Mouse (Mus musculus) v-Abl transformed pro-B cells (cell line): ENCODE data around the gene Lyrm9.
"Not testable (repeated sequence)": the region's sequence is repeated elsewhere in the genome, so short reads cannot be mapped to it uniquely, and the experiment has no call there.

Source experiments
- in situ Hi-C, 2 experiments: fragments of 400-800 bp; cut with MboI; formaldehyde crosslinking; loops; one replicate each; pipeline ENCODE4 v1.15.1; 2025; ENCODE audit not compliant: unreplicated experiment in 2 of 2

The Lyrm9 gene

GRCm38 (mm10) chr11:78846620-78847019 is 20.2 kb downstream of the Lyrm9 start:
- in situ Hi-C loops, result loop anchor here (5.0 to 25.0 kb wide), 6 partner anchors 359 to 828 kb away; partner anchors contain the start of genes Gm9964 (in 1 of the 2), Rab11fip4 (in 1 of the 2), Sarm1 (in 1 of the 2) and Vtn (in 1 of the 2)

- in situ Hi-C loops, result loop anchor here (5.0 to 25.0 kb wide), 6 partner anchors 361 to 827 kb away; partner anchors contain the start of genes Gm9964 (in 1 of the 2), Rab11fip4 (in 1 of the 2), Sarm1 (in 1 of the 2) and Vtn (in 1 of the 2)
Observed at GRCm38 (mm10) chr11:78847884-78848848, 21.8 kb downstream of the Lyrm9 start.

GRCm38 (mm10) chr11:78849859-78850258 is 23.5 kb downstream of the Lyrm9 start:
- in situ Hi-C loops, result loop anchor here (5.0 to 25.0 kb wide), 6 partner anchors 362 to 825 kb away; partner anchors contain the start of genes Gm9964 (in 1 of the 2), Rab11fip4 (in 1 of the 2), Sarm1 (in 1 of the 2) and Vtn (in 1 of the 2)

- in situ Hi-C loops, result no loop called here
Observed at GRCm38 (mm10) chr11:78851216-78851870, 25.0 kb downstream of the Lyrm9 start.

GRCm38 (mm10) chr11:78851871-78852265 is 25.5 kb downstream of the Lyrm9 start:
- in situ Hi-C loops, result no loop called here

- in situ Hi-C loops, result no loop called here
Observed at GRCm38 (mm10) chr11:78852529-78852928, 26.1 kb downstream of the Lyrm9 start.

GRCm38 (mm10) chr11:78856310-78856709 is 29.9 kb downstream of the Lyrm9 start:
- in situ Hi-C loops, result loop anchor here (5.0 kb wide), 3 partner anchors 66 to 96 kb away; partner anchors contain the start of gene Nos2 (in 1 of the 2)

- in situ Hi-C loops, result loop anchor here (5.0 kb wide), 3 partner anchors 65 to 95 kb away; partner anchors contain the start of gene Nos2 (in 1 of the 2)
Observed at GRCm38 (mm10) chr11:78857611-78858010, 31.2 kb downstream of the Lyrm9 start.

- in situ Hi-C loops, result no loop called here
Observed at GRCm38 (mm10) chr11:78863898-78864297, 37.5 kb downstream of the Lyrm9 start.

GRCm38 (mm10) chr11:78864567-78865278 is 38.3 kb downstream of the Lyrm9 start:
- in situ Hi-C loops, result no loop called here

GRCm38 (mm10) chr11:78865314-78865713 is 38.9 kb downstream of the Lyrm9 start:
- in situ Hi-C loops, result no loop called here

GRCm38 (mm10) chr11:78866486-78866885 is 40.1 kb downstream of the Lyrm9 start:
- in situ Hi-C loops, result no loop called here

- in situ Hi-C loops, result no loop called here
Observed at GRCm38 (mm10) chr11:78867696-78868095, 41.3 kb downstream of the Lyrm9 start.

- in situ Hi-C loops, result not testable (repeated sequence)
Observed at GRCm38 (mm10) chr11:78869205-78869604, 42.8 kb downstream of the Lyrm9 start.

- in situ Hi-C loops, result no loop called here
Observed at GRCm38 (mm10) chr11:78870891-78871290, 44.5 kb downstream of the Lyrm9 start.

- in situ Hi-C loops, result no loop called here
Observed at GRCm38 (mm10) chr11:78872782-78873181, 46.4 kb downstream of the Lyrm9 start.

GRCm38 (mm10) chr11:78879727-78880126 is 53.3 kb downstream of the Lyrm9 start:
- in situ Hi-C loops, result no loop called here

- in situ Hi-C loops, result no loop called here
Observed at GRCm38 (mm10) chr11:78886693-78887092, 60.3 kb downstream of the Lyrm9 start.

GRCm38 (mm10) chr11:78887102-78887971 is 61.0 kb downstream of the Lyrm9 start:
- in situ Hi-C loops, result no loop called here
